Mouse (Mus musculus): ENCODE data around the gene Fibp. TPM values are rescaled to one million over a fixed set of nuclear protein-coding genes. Genes with fewer than 3 reads are reported as not detected.
A peak's percentile ranks its signal among the peaks of the same experiment; 100 is the strongest.

Gene Fibp
- polyA plus RNA-seq, 1 experiment from 2014 or later = 151 TPM

- no peak overlapping the region for H3K4me2 ChIP-seq (replicated peaks)
- no peak overlapping the region for H3K9ac ChIP-seq
- ATAC-seq (ENCODE audit: low FRiP score) = no peak
- no peaks in the 10 kb centered on the region for H3K9me3 ChIP-seq (ENCODE audit: control insufficient read depth, low read length)
- WGBS = 86% methylated on average over 16 of the region's 16 CpGs
- no peak for DNase-seq (ENCODE audit: low spot score)
- H3K4me1 ChIP-seq (replicated peaks; ENCODE audit: control insufficient read depth, insufficient read depth, low read length) = peaks cover 12% of the 10 kb centered on the region; the same call in 1 of the 2 replicates
- no peak overlapping the region for H3K27ac ChIP-seq
- H3K4me3 ChIP-seq (replicated peaks; ENCODE audit: low read length) = no peak overlapping the region
- H3K36me3 ChIP-seq (replicated peaks; ENCODE audit: control insufficient read depth, insufficient read depth) = peaks cover 74% of the 10 kb centered on the region
- no peaks in the 10 kb centered on the region for H3K27me3 ChIP-seq (ENCODE audit: control insufficient read depth, insufficient read depth, low read length)
These were observed 35.6 kb downstream of the Fibp start for GRCm38 (mm10) chr19:5496052-5496370.

GRCm38 (mm10) chr19:5500330-5500875, 40.0 kb downstream of the Fibp start:
- no peak overlapping the region for H3K27ac ChIP-seq
- peaks cover 50% of the 10 kb centered on the region for H3K36me3 ChIP-seq (replicated peaks; ENCODE audit: control insufficient read depth, insufficient read depth)
- no peaks in the 10 kb centered on the region for H3K9me3 ChIP-seq (ENCODE audit: control insufficient read depth, low read length)
- 93% methylated on average over 2 of the region's 2 CpGs for WGBS
- ATAC-seq (ENCODE audit: low FRiP score) (no peak), DNase-seq (ENCODE audit: low spot score) (no peak)
- no peak overlapping the region for H3K9ac ChIP-seq
- H3K4me3 ChIP-seq (replicated peaks; ENCODE audit: low read length) = no peak overlapping the region
- H3K4me1 ChIP-seq (replicated peaks; ENCODE audit: control insufficient read depth, insufficient read depth, low read length) = no peaks in the 10 kb centered on the region
- no peak overlapping the region for H3K4me2 ChIP-seq (replicated peaks)
- no peaks in the 10 kb centered on the region for H3K27me3 ChIP-seq (ENCODE audit: control insufficient read depth, insufficient read depth, low read length)

GRCm38 (mm10) chr19:5503687-5504086, 43.3 kb downstream of the Fibp start, which contains the start of gene 1700020D05Rik:
Gene 1700020D05Rik (minus strand): TSS chr19:5503787.
- Histone ChIP-seq H3K27me3 (ENCODE audit: control insufficient read depth, insufficient read depth, low read length) (no peaks in the 10 kb centered on the region), H3K4me3 (replicated peaks; ENCODE audit: low read length) (no peak within 1 kb of the TSS), H3K9me3 (ENCODE audit: control insufficient read depth, low read length) (no peaks in the 10 kb centered on the region), H3K9ac (no peak within 1 kb of the TSS), H3K4me1 (replicated peaks; ENCODE audit: control insufficient read depth, insufficient read depth, low read length) (no peaks in the 10 kb centered on the region), H3K36me3 (replicated peaks; ENCODE audit: control insufficient read depth, insufficient read depth) (peaks cover 19% of the 10 kb centered on the region), H3K27ac (no peak within 1 kb of the TSS), H3K4me2 (replicated peaks) (no peak within 1 kb of the TSS)
- DNase-seq (ENCODE audit: low spot score) = no peak
- WGBS = 67% methylated on average over 17 of the region's 17 CpGs
- ATAC-seq (ENCODE audit: low FRiP score) = no peak

- H3K4me3 ChIP-seq (replicated peaks; ENCODE audit: low read length) = peak within 1 kb of the TSS; percentile 52
- DNase-seq (ENCODE audit: low spot score) = peak; percentile 97
- WGBS = 2% methylated on average over 45 of the region's 47 CpGs
- ATAC-seq (ENCODE audit: low FRiP score) = peak; percentile 99
- H3K4me1 ChIP-seq (replicated peaks; ENCODE audit: control insufficient read depth, insufficient read depth, low read length) = peaks cover 17% of the 10 kb centered on the region
- H3K27me3 ChIP-seq (ENCODE audit: control insufficient read depth, insufficient read depth, low read length) = no peaks in the 10 kb centered on the region
- H3K27ac ChIP-seq = peak within 1 kb of the TSS; percentile 88
- peak within 1 kb of the TSS; percentile 87 for H3K4me2 ChIP-seq (replicated peaks)
- H3K36me3 ChIP-seq (replicated peaks; ENCODE audit: control insufficient read depth, insufficient read depth) = no peaks in the 10 kb centered on the region
- peak within 1 kb of the TSS; percentile 78 for H3K9ac ChIP-seq
- no peaks in the 10 kb centered on the region for H3K9me3 ChIP-seq (ENCODE audit: control insufficient read depth, low read length)
These were observed 49.9 kb downstream of the Fibp start, which contains the start of gene Snx32 for GRCm38 (mm10) chr19:5510031-5511026. Gene Snx32 (minus strand): TSS chr19:5510538.

GRCm38 (mm10) chr19:5511074-5511632, 50.7 kb downstream of the Fibp start:
- WGBS = 55% methylated on average over 15 of the region's 15 CpGs
- peaks cover 17% of the 10 kb centered on the region for H3K4me1 ChIP-seq (replicated peaks; ENCODE audit: control insufficient read depth, insufficient read depth, low read length)
- H3K36me3 ChIP-seq (replicated peaks; ENCODE audit: control insufficient read depth, insufficient read depth) = no peaks in the 10 kb centered on the region
- peak overlapping the region; percentile 87 for H3K4me2 ChIP-seq (replicated peaks)
- H3K27ac ChIP-seq = peak overlapping the region; percentile 22; the same call in 1 of the 2 replicates
- ATAC-seq (ENCODE audit: low FRiP score) (no peak), DNase-seq (ENCODE audit: low spot score) (no peak)
- peak overlapping the region; percentile 52 for H3K4me3 ChIP-seq (replicated peaks; ENCODE audit: low read length)
- H3K27me3 ChIP-seq (ENCODE audit: control insufficient read depth, insufficient read depth, low read length) = no peaks in the 10 kb centered on the region
- H3K9ac ChIP-seq = peak overlapping the region; percentile 62
- H3K9me3 ChIP-seq (ENCODE audit: control insufficient read depth, low read length) = no peaks in the 10 kb centered on the region

- Histone ChIP-seq H3K27me3 (ENCODE audit: control insufficient read depth, insufficient read depth, low read length) (no peaks in the 10 kb centered on the region), H3K4me2 (replicated peaks) (no peak overlapping the region), H3K4me3 (replicated peaks; ENCODE audit: low read length) (no peak overlapping the region), H3K9me3 (ENCODE audit: control insufficient read depth, low read length) (no peaks in the 10 kb centered on the region), H3K4me1 (replicated peaks; ENCODE audit: control insufficient read depth, insufficient read depth, low read length) (peaks cover 17% of the 10 kb centered on the region), H3K27ac (no peak overlapping the region), H3K36me3 (replicated peaks; ENCODE audit: control insufficient read depth, insufficient read depth) (no peaks in the 10 kb centered on the region), H3K9ac (no peak overlapping the region)
- WGBS = 75% methylated on average over 12 of the region's 12 CpGs
- DNase-seq (ENCODE audit: low spot score) (no peak), ATAC-seq (ENCODE audit: low FRiP score) (no peak)
These were observed 51.9 kb downstream of the Fibp start for GRCm38 (mm10) chr19:5512091-5513004.

- no peak overlapping the region for H3K27ac ChIP-seq
- H3K4me2 ChIP-seq (replicated peaks) = no peak overlapping the region
- H3K9me3 ChIP-seq (ENCODE audit: control insufficient read depth, low read length) = no peaks in the 10 kb centered on the region
- no peaks in the 10 kb centered on the region for H3K27me3 ChIP-seq (ENCODE audit: control insufficient read depth, insufficient read depth, low read length)
- H3K4me3 ChIP-seq (replicated peaks; ENCODE audit: low read length) = no peak overlapping the region
- no peak for DNase-seq (ENCODE audit: low spot score)
- WGBS = 90% methylated on average over 3 of the region's 3 CpGs
- no peaks in the 10 kb centered on the region for H3K36me3 ChIP-seq (replicated peaks; ENCODE audit: control insufficient read depth, insufficient read depth)
- no peak for ATAC-seq (ENCODE audit: low FRiP score)
- H3K9ac ChIP-seq = no peak overlapping the region
- H3K4me1 ChIP-seq (replicated peaks; ENCODE audit: control insufficient read depth, insufficient read depth, low read length) = peaks cover 17% of the 10 kb centered on the region
These were observed 52.6 kb downstream of the Fibp start for GRCm38 (mm10) chr19:5513005-5513349.
